Mouse (Mus musculus) liver, adult (tissue): ENCODE results near the gene Olfr1358.

ENCODE experiments used
- GATA4 ChIP-seq: IDR thresholded peaks from 2 replicates; pipeline ENCODE4 v1.6.1; 2014; ENCODE audit warnings: mild to moderate bottlenecking, low read length; ENCODE audit not compliant: insufficient replicate concordance

Olfr1358 gene

DNA sequence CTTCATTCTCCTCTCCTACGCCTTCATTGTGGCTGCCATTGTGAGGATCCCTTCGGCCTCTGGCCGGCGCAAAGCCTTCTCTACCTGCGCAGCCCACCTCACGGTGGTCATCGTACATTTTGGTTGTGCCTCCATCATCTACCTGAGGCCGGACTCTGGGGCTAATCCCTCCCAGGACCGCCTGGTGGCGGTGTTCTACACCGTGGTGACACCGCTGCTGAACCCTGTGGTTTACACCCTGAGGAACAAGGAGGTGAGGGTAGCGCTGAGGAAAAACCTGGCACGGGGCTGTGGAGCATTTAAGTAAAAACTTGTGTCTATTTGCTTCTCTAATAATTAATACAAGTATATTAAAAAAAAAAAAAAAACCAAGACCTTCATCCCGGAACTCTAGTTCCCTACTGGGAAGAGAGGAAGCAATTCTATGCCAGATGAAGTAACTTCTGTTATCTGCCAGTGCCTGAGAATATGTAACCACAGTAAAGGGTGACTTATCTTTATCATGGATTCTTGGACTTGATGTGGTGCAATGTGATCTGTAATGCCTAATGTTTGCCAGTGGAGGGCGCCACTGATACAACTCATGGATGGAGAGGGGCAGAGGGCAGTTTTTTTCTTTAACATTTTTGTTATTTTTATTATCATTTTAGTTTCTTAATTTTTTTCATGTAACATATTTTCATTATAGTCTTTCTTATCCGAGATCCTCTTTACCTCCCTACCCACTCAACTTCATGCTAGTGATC is 3.2 kb downstream of the Olfr1358 start:
- no peak for TF ChIP-seq GATA4

DNA sequence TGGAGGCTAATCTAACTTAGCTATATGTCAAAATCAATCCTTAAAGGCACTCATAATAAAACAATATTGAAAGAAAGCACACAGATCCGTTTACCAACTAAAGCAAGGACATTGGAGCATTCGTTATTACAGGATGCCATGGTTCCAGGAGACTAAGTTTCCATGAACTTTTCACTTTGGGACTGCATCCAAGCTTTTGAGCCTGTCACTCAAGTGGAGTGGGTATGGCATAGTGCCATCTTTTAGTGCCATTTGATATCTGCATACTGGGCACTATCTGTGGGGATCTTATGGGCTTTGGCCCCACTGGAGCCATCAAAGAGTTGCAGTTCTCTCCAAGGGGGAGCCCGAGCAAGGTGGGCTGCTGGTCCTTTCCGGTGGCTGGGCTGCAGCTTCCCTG is 8.3 kb downstream of the Olfr1358 start:
- no peak for TF ChIP-seq GATA4

DNA sequence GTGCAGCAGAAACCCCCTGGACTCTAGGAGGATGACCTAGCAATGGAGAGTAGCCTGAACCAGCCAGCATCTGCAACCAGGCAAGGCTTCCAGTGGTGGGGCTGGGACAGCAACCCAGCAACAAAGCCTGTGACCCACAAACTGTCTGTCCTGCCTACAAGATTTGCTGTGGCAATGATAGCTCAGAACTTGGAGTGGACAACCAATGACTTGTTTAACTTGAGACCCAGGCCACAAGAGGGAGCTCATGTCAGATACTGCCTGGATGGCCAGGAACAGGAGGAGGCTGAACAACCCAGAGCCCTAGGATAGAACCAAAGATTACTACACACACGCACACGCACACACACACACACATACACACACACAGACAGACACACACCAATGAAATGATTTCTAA is 23.7 kb downstream of the Olfr1358 start:
- TF ChIP-seq GATA4: no peak

DNA sequence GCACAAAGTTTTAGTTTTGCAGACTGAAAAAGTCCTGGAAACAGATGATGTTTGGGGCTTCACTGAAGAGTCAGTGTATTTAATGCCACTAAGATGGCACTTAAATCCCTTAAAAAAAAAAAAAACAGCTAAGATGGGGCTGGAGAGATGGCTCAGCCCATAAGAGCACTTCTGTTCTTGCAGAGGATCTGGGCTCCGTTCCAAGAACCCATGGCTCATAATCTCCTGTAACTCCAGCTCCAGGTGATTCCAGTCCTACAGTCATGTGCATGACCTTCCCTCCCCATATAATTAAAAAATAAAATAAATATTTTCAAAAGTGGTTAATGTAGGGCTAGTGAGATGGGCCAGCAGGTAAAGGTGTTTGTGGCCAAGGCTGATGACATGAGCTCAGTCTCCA is 47.8 kb downstream of the Olfr1358 start:
- TF ChIP-seq GATA4: no peak

DNA sequence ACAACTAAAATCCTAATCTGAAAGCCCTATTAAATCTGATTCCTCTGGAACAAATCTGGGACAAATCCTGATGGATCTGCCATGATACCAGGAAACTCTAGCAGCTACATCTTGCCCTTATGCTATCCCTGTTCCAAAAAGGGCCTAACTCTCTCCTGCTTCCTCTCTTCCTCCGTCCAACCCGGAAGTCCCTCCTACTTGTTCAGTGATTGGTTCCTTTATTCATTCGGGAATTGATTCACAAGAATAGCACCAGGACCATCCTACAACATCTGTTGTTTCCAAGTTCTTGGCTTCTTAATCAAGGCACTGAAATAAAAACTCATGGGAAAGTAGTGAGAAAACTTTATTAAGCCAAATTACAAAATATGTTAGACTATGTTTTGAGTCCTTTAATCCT is 52.0 kb downstream of the Olfr1358 start:
- no peak for TF ChIP-seq GATA4

DNA sequence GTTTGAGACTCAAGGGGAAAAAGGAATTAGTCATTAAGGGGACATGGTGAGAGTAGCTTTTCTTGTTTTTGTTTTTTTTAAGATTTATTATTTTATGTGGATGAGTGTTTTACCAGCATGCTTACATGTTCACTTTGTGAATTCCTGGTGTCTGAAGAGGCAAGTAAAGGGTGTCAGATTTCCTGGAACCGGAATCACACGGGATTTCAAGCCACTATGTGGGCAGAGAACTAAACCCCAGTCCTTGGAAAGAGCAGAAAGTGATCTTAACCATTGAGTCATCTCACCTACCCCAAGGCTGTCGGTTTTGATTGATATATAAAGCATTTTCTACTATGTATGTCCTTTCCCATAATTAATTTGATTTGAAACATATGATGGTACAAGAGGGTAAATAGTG is 52.5 kb downstream of the Olfr1358 start:
- no peak for TF ChIP-seq GATA4
